Mouse (Mus musculus) midbrain, embryonic 11.5 days (tissue): ENCODE measurements around the gene Tgfbr2. TPM values are rescaled to one million over a fixed set of nuclear protein-coding genes. Genes with fewer than 3 reads are reported as not detected.

ENCODE experiments used
- ATAC-seq: fragments of 200-750 bp; cut with Nextera tagmentation; 2 replicates; pipeline ENCODE4 v1.8.0; 2017; ENCODE audit warnings: moderate TSS enrichment, moderate library complexity; ENCODE audit not compliant: low FRiP score
- DNase-seq: peaks from one replicate; pipeline ENCODE4 v3.0.0; 2015; ENCODE audit warnings: low spot score; ENCODE audit errors: missing footprints
- H3K27ac ChIP-seq: fragments of 300-500 bp; sonication (generic); 2 replicates; pipeline ENCODE4 v1.5.1; 2014; ENCODE audit warnings: low read depth, low read length
- H3K27me3 ChIP-seq: fragments of 300-500 bp; sonication (generic); 2 replicates; pipeline ENCODE4 v1.6.1; 2014; ENCODE audit warnings: mild to moderate bottlenecking, low read length, moderate library complexity, mixed read lengths; ENCODE audit not compliant: control insufficient read depth, insufficient read depth
- H3K36me3 ChIP-seq: fragments of 300-500 bp; sonication (generic); 2 replicates; pipeline ENCODE4 v1.6.1; 2014; ENCODE audit warnings: mild to moderate bottlenecking, low read length, moderate library complexity, mixed read lengths; ENCODE audit not compliant: control insufficient read depth, insufficient read depth
- H3K4me1 ChIP-seq: fragments of 300-500 bp; sonication (generic); 2 replicates; pipeline ENCODE4 v1.6.1; 2014; ENCODE audit warnings: low read length; ENCODE audit not compliant: control insufficient read depth, insufficient read depth
- H3K4me2 ChIP-seq: fragments of 300-500 bp; sonication (generic); 2 replicates; pipeline ENCODE4 v1.6.1; 2014; ENCODE audit warnings: mild to moderate bottlenecking, moderate library complexity
- H3K4me3 ChIP-seq: fragments of 300-500 bp; sonication (generic); 2 replicates; pipeline ENCODE4 v1.5.1; 2014; ENCODE audit warnings: low read depth, low read length
- H3K9ac ChIP-seq: fragments of 300-500 bp; sonication (generic); 2 replicates; pipeline ENCODE4 v1.6.1; 2014; ENCODE audit warnings: low read length
- H3K9me3 ChIP-seq: fragments of 300-500 bp; sonication (generic); 2 replicates; pipeline ENCODE4 v1.6.1; 2016; ENCODE audit warnings: low read length; ENCODE audit not compliant: control insufficient read depth
- WGBS: fragments of 180-500 bp; shearing (Covaris S2); extraction: QIAGEN DNeasy Blood & Tissue Kit; methylation state at CpG from one replicate; pipeline ENCODE4 v1.1.7; 2014; 5-methylcytosine and 5-hydroxymethylcytosine counted together
- polyA plus RNA-seq: library from polyadenylated mRNA; unstranded; fragments of >200 nt; fragmentation: Nextera tagmentation; extraction: Ambion mirVana; gene quantifications from 2 replicates; pipeline ENCODE4 v1.2.1, GENCODE M21; 2014

Gene Tgfbr2
- polyA plus RNA-seq, 1 experiment from 2014 or later: 9.2 TPM

- Histone ChIP-seq H3K4me3 (no peak overlapping the region), H3K27ac (no peak overlapping the region), H3K4me1 (peaks cover 5% of the 10 kb centered on the region; the same call in 1 of the 2 replicates), H3K27me3 (peaks cover 10% of the 10 kb centered on the region), H3K4me2 (no peak overlapping the region), H3K9ac (no peak overlapping the region), H3K36me3 (no peaks in the 10 kb centered on the region), H3K9me3 (no peaks in the 10 kb centered on the region)
- 70% methylated on average over 6 of the region's 6 CpGs for WGBS
- DNase-seq (no peak), ATAC-seq (no peak)
Observed at GRCm38 (mm10) chr9:116173059-116173458, 2.1 kb downstream of the Tgfbr2 start.

- DNase-seq: peak; percentile 31
- H3K4me3 ChIP-seq: no peak overlapping the region
- H3K27me3 ChIP-seq: peaks cover 3% of the 10 kb centered on the region; the same call in 1 of the 2 replicates
- H3K36me3 ChIP-seq: no peaks in the 10 kb centered on the region
- no peaks in the 10 kb centered on the region for H3K9me3 ChIP-seq
- no peak overlapping the region for H3K4me2 ChIP-seq
- no peak overlapping the region for H3K27ac ChIP-seq
- 86% methylated on average over 6 of the region's 6 CpGs for WGBS
- no peak for ATAC-seq
- 0 out of 2 replicates have a peak, but pooled peaks cover 2% of the 10 kb centered on the region for H3K4me1 ChIP-seq
- H3K9ac ChIP-seq: no peak overlapping the region
Observed at GRCm38 (mm10) chr9:116169067-116169466, 6.1 kb downstream of the Tgfbr2 start.

GRCm38 (mm10) chr9:116167304-116167880 is 7.8 kb downstream of the Tgfbr2 start:
- H3K4me3 ChIP-seq: no peak overlapping the region
- no peaks in the 10 kb centered on the region for H3K27me3 ChIP-seq
- no peak for ATAC-seq
- H3K9me3 ChIP-seq: no peaks in the 10 kb centered on the region
- DNase-seq: no peak
- no peak overlapping the region for H3K4me2 ChIP-seq
- H3K36me3 ChIP-seq: no peaks in the 10 kb centered on the region
- H3K4me1 ChIP-seq: 0 out of 2 replicates have a peak, but pooled peaks cover 2% of the 10 kb centered on the region
- H3K9ac ChIP-seq: no peak overlapping the region
- 91% methylated on average over 6 of the region's 6 CpGs for WGBS
- no peak overlapping the region for H3K27ac ChIP-seq

GRCm38 (mm10) chr9:116166363-116166762 is 8.8 kb downstream of the Tgfbr2 start:
- Histone ChIP-seq H3K9ac (no peak overlapping the region), H3K27me3 (no peaks in the 10 kb centered on the region), H3K4me1 (0 out of 2 replicates have a peak, but pooled peaks cover 2% of the 10 kb centered on the region), H3K9me3 (no peaks in the 10 kb centered on the region), H3K4me2 (no peak overlapping the region), H3K36me3 (no peaks in the 10 kb centered on the region), H3K27ac (no peak overlapping the region), H3K4me3 (no peak overlapping the region)
- no peak for DNase-seq
- ATAC-seq: no peak
- 73% methylated on average over 6 of the region's 6 CpGs for WGBS

GRCm38 (mm10) chr9:116163883-116164282 is 11.3 kb downstream of the Tgfbr2 start:
- DNase-seq: no peak
- WGBS: 74% methylated on average over 6 of the region's 6 CpGs
- H3K4me1 ChIP-seq: no peaks in the 10 kb centered on the region

GRCm38 (mm10) chr9:116162866-116163374 is 12.2 kb downstream of the Tgfbr2 start:
- H3K36me3 ChIP-seq: no peaks in the 10 kb centered on the region
- ATAC-seq (no peak), DNase-seq (no peak)
- WGBS: 92% methylated on average over 7 of the region's 7 CpGs
- no peak overlapping the region for H3K9ac ChIP-seq
- H3K4me2 ChIP-seq: no peak overlapping the region
- H3K4me3 ChIP-seq: no peak overlapping the region
- no peak overlapping the region for H3K27ac ChIP-seq
- H3K9me3 ChIP-seq: no peaks in the 10 kb centered on the region
- H3K27me3 ChIP-seq: no peaks in the 10 kb centered on the region
- H3K4me1 ChIP-seq: no peaks in the 10 kb centered on the region

More at GRCm38 (mm10) chr9:116163883-116164282, 11.3 kb downstream of the Tgfbr2 start:
- no peaks in the 10 kb centered on the region for H3K36me3 ChIP-seq
- H3K4me2 ChIP-seq: no peak overlapping the region
- no peaks in the 10 kb centered on the region for H3K9me3 ChIP-seq
- no peak overlapping the region for H3K27ac ChIP-seq
- no peak overlapping the region for H3K9ac ChIP-seq
- no peak for ATAC-seq
- H3K4me3 ChIP-seq: no peak overlapping the region
- no peaks in the 10 kb centered on the region for H3K27me3 ChIP-seq

- WGBS: 89% methylated on average over 7 of the region's 7 CpGs
- H3K27me3 ChIP-seq: no peaks in the 10 kb centered on the region
- no peaks in the 10 kb centered on the region for H3K9me3 ChIP-seq
- no peak overlapping the region for H3K4me3 ChIP-seq
- H3K36me3 ChIP-seq: no peaks in the 10 kb centered on the region
- no peak for ATAC-seq
- no peak for DNase-seq
- H3K4me2 ChIP-seq: no peak overlapping the region
- H3K27ac ChIP-seq: no peak overlapping the region
- no peaks in the 10 kb centered on the region for H3K4me1 ChIP-seq
- no peak overlapping the region for H3K9ac ChIP-seq
Observed at GRCm38 (mm10) chr9:116160860-116161259, 14.3 kb downstream of the Tgfbr2 start.

GRCm38 (mm10) chr9:116160067-116160466 is 15.1 kb downstream of the Tgfbr2 start:
- DNase-seq (peak; percentile 10), ATAC-seq (no peak)
- 92% methylated on average over 3 of the region's 3 CpGs for WGBS
- H3K27me3 ChIP-seq: no peaks in the 10 kb centered on the region
- H3K9ac ChIP-seq: no peak overlapping the region
- no peaks in the 10 kb centered on the region for H3K36me3 ChIP-seq
- no peak overlapping the region for H3K4me2 ChIP-seq
- no peaks in the 10 kb centered on the region for H3K9me3 ChIP-seq
- no peak overlapping the region for H3K27ac ChIP-seq
- no peaks in the 10 kb centered on the region for H3K4me1 ChIP-seq
- no peak overlapping the region for H3K4me3 ChIP-seq

- Histone ChIP-seq H3K27ac (no peak overlapping the region), H3K27me3 (no peaks in the 10 kb centered on the region), H3K9me3 (no peaks in the 10 kb centered on the region), H3K4me3 (no peak overlapping the region), H3K9ac (no peak overlapping the region), H3K4me1 (no peaks in the 10 kb centered on the region), H3K36me3 (no peaks in the 10 kb centered on the region), H3K4me2 (no peak overlapping the region)
- ATAC-seq (no peak), DNase-seq (no peak)
- 87% methylated on average over 5 of the region's 5 CpGs for WGBS
Observed at GRCm38 (mm10) chr9:116156501-116156900, 18.7 kb downstream of the Tgfbr2 start.
